Mouse (Mus musculus): ENCODE data around the gene Traf3ip3.

DNA sequence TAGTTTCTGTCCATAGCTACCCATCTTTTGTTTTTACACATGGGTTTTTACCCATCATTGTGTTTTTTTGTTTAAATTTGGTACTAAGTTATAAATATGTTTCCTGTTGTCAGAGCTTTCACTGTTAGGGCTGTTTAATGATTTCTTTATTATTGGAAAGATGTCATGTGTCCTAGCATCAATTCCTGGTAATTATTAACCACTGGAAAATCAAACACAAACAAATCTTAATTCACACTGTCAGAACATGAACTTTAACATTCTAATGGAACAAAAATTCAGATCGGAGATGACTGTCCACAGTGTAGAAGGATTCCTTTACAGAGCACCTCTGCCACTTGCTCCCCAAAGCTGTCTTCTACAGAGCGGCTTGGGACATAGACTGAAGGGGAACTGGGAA, 3.9 kb upstream of the Traf3ip3 start:
- TF ChIP-seq POLR2A (IDR thresholded peaks at IDR 0.05; ENCODE audit: borderline replicate concordance, insufficient read depth, low read length) = no peak
- no peak for TF ChIP-seq CTCF (IDR thresholded peaks at IDR 0.05; ENCODE audit: borderline replicate concordance, insufficient read depth, low read depth, low read length)
